Mouse (Mus musculus) layer of hippocampus, adult 9-10 months (tissue): ENCODE measurements around the gene Hs3st6.
"Not testable (repeated sequence)": the region's sequence is repeated elsewhere in the genome, so short reads cannot be mapped to it uniquely, and the experiment has no call there.

Experiments
- DNase-seq: peaks from one replicate; pipeline ENCODE4 v3.0.0; 2022; ENCODE audit warnings: low spot score

Gene Hs3st6

GRCm38 (mm10) chr17:24752415-24753394 is at the start of gene Hs3st6:
Gene Hs3st6 (plus strand): TSS chr17:24752988.
- no peak for DNase-seq

GRCm38 (mm10) chr17:24705821-24706220 is 47.0 kb upstream of the Hs3st6 start:
- DNase-seq = no peak

- DNase-seq = peak; percentile 87
These were observed 45.6 kb upstream of the Hs3st6 start, which contains the start of gene Tbl3 for GRCm38 (mm10) chr17:24706982-24707800. Gene Tbl3 (minus strand): TSS chr17:24707660.

GRCm38 (mm10) chr17:24707801-24708425 is 44.9 kb upstream of the Hs3st6 start:
- no peak for DNase-seq

- no peak for DNase-seq
These were observed 44.1 kb upstream of the Hs3st6 start for GRCm38 (mm10) chr17:24708646-24709045.

GRCm38 (mm10) chr17:24715556-24715955 is 37.2 kb upstream of the Hs3st6 start:
- no peak for DNase-seq

- no peak for DNase-seq
These were observed 36.6 kb upstream of the Hs3st6 start for GRCm38 (mm10) chr17:24716166-24716682.

GRCm38 (mm10) chr17:24717943-24718342 is 34.8 kb upstream of the Hs3st6 start, which contains the start of the genes Rnf151 and Rps2:
Gene Rnf151 (minus strand): TSS chr17:24718063.
Gene Rps2 (plus strand): TSS chr17:24718116.
- no peak for DNase-seq

- not testable (repeated sequence) for DNase-seq
These were observed 33.9 kb upstream of the Hs3st6 start for GRCm38 (mm10) chr17:24718938-24719337.

- peak; percentile 94 for DNase-seq
These were observed 33.1 kb upstream of the Hs3st6 start for GRCm38 (mm10) chr17:24719494-24720222.

GRCm38 (mm10) chr17:24720616-24721015 is 32.2 kb upstream of the Hs3st6 start:
- DNase-seq = not testable (repeated sequence)

- not testable (repeated sequence) for DNase-seq
These were observed 31.3 kb upstream of the Hs3st6 start for GRCm38 (mm10) chr17:24721383-24721955.

GRCm38 (mm10) chr17:24722220-24722924 is 30.4 kb upstream of the Hs3st6 start:
- DNase-seq = no peak

- DNase-seq = no peak
These were observed 29.5 kb upstream of the Hs3st6 start for GRCm38 (mm10) chr17:24723122-24723880.

GRCm38 (mm10) chr17:24723881-24724180 is 29.0 kb upstream of the Hs3st6 start:
- DNase-seq = no peak

GRCm38 (mm10) chr17:24724184-24724583 is 28.6 kb upstream of the Hs3st6 start, which contains the start of gene Ndufb10:
Gene Ndufb10 (minus strand): TSS chr17:24724478.
- peak; percentile 93 for DNase-seq

- no peak for DNase-seq
These were observed 27.0 kb upstream of the Hs3st6 start for GRCm38 (mm10) chr17:24725637-24726390.

GRCm38 (mm10) chr17:24727618-24728017 is 25.2 kb upstream of the Hs3st6 start, which contains the start of gene Rpl3l:
Gene Rpl3l (plus strand): TSS chr17:24727820.
- DNase-seq = no peak
